Mouse (Mus musculus) liver, postnatal 0 days (tissue): Measurements from ENCODE around the gene Zfp366.

Experiments
- CTCF ChIP-seq: sonication (generic); IDR thresholded peaks from 2 replicates; pipeline ENCODE4 v1.5.1; 2016; ENCODE audit warnings: antibody characterized with exemption, low read depth
- EP300 ChIP-seq: IDR thresholded peaks from 2 replicates; pipeline ENCODE4 v1.6.1; 2016; ENCODE audit warnings: antibody characterized with exemption, low read depth, mild to moderate bottlenecking

GRCm38 (mm10) chr13:99186138-99186853 is 1.7 kb downstream of the Zfp366 start:
- TF ChIP-seq CTCF (no peak), EP300 (no peak)
